Mouse (Mus musculus): ENCODE measurements at regions not wholly inside any gene's neighbourhood (a gene's known extent, or its start where the extent isn't known, plus 50 kb on each side); places are given as distances from the start of the nearest gene placed in this dataset.

- ATAC-seq (ENCODE audit: insufficient number of reproducible peaks, insufficient read depth, low FRiP score, low TSS enrichment), result no peak
- no peaks in the 10 kb centered on the region for H3K36me3 ChIP-seq
- H3K4me2 ChIP-seq (replicated peaks), result no peak overlapping the region
- 0 out of 2 replicates have a peak, but pooled peaks cover 5% of the 10 kb centered on the region for H3K4me1 ChIP-seq
- no peaks in the 10 kb centered on the region for H3K9me3 ChIP-seq
- no peak overlapping the region for H3K9ac ChIP-seq
- no peak overlapping the region for H3K27ac ChIP-seq
- 54% methylated on average over 5 of the region's 5 CpGs for WGBS
- H3K27me3 ChIP-seq, result peaks cover 6% of the 10 kb centered on the region; the same call in 1 of the 2 replicates
- no peak overlapping the region for H3K4me3 ChIP-seq
Observed at GRCm38 (mm10) chr7:71409061-71409460, 57.8 kb upstream of the Gm10295 start.

- no peak for ATAC-seq (ENCODE audit: insufficient number of reproducible peaks, insufficient read depth, low FRiP score, low TSS enrichment)
- H3K27ac ChIP-seq, result no peak overlapping the region
- 0 out of 2 replicates have a peak, but pooled peaks cover under 1% of the 10 kb centered on the region for H3K4me1 ChIP-seq
- H3K9ac ChIP-seq, result no peak overlapping the region
- WGBS, result 58% methylated on average over 8 of the region's 8 CpGs
- H3K4me2 ChIP-seq (replicated peaks), result no peak overlapping the region
- no peaks in the 10 kb centered on the region for H3K9me3 ChIP-seq
- H3K27me3 ChIP-seq, result peaks cover 6% of the 10 kb centered on the region; the same call in 1 of the 2 replicates
- no peaks in the 10 kb centered on the region for H3K36me3 ChIP-seq
- H3K4me3 ChIP-seq, result no peak overlapping the region
Observed at GRCm38 (mm10) chr7:71406283-71406682, 55.0 kb upstream of the Gm10295 start.
